Mouse (Mus musculus) intestine, embryonic 15.5 days (tissue): ENCODE measurements around the gene Gm11146. TPM values are rescaled to one million over a fixed set of nuclear protein-coding genes. Genes with fewer than 3 reads are reported as not detected.

Experiments used
- ATAC-seq: fragments of 200-750 bp; cut with Nextera tagmentation; 2 replicates; pipeline ENCODE4 v1.8.0; 2017; ENCODE audit warnings: moderate TSS enrichment, moderate library complexity
- H3K27ac ChIP-seq: fragments of 300-500 bp; sonication (generic); 2 replicates; pipeline ENCODE4 v1.5.1; 2015; ENCODE audit warnings: mild to moderate bottlenecking, inconsistent platforms
- H3K27me3 ChIP-seq: fragments of 300-500 bp; sonication (generic); replicated peaks from 2 replicates; pipeline ENCODE4 v1.6.1; 2015; ENCODE audit warnings: inconsistent platforms
- H3K36me3 ChIP-seq: fragments of 300-500 bp; sonication (generic); 2 replicates; pipeline ENCODE4 v1.6.1; 2015; ENCODE audit warnings: inconsistent platforms
- H3K4me1 ChIP-seq: fragments of 300-500 bp; sonication (generic); replicated peaks from 2 replicates; pipeline ENCODE4 v1.6.1; 2015; ENCODE audit warnings: inconsistent platforms
- H3K4me2 ChIP-seq: fragments of 300-500 bp; sonication (generic); replicated peaks from 2 replicates; pipeline ENCODE4 v1.6.1; 2015; ENCODE audit warnings: mild to moderate bottlenecking, inconsistent platforms
- H3K4me3 ChIP-seq: fragments of 300-500 bp; sonication (generic); replicated peaks from 2 replicates; pipeline ENCODE4 v1.5.1; 2015; ENCODE audit warnings: inconsistent platforms
- H3K9ac ChIP-seq: fragments of 300-500 bp; sonication (generic); 2 replicates; pipeline ENCODE4 v1.6.1; 2015; ENCODE audit warnings: inconsistent platforms
- H3K9me3 ChIP-seq: fragments of 300-500 bp; sonication (generic); 2 replicates; pipeline ENCODE4 v1.6.1; 2016; ENCODE audit warnings: inconsistent platforms
- WGBS: fragments of 180-500 bp; shearing (Covaris S2); methylation state at CpG from one replicate; pipeline ENCODE4 v1.1.7; 2015; 5-methylcytosine and 5-hydroxymethylcytosine counted together
- polyA plus RNA-seq: library from polyadenylated mRNA; unstranded; fragments of >200 nt; fragmentation: Nextera tagmentation; extraction: Ambion mirVana; gene quantifications from 2 replicates; pipeline ENCODE4 v1.2.1, GENCODE M21; 2015

Gene Gm11146
- not detected in 2 replicates for polyA plus RNA-seq

DNA sequence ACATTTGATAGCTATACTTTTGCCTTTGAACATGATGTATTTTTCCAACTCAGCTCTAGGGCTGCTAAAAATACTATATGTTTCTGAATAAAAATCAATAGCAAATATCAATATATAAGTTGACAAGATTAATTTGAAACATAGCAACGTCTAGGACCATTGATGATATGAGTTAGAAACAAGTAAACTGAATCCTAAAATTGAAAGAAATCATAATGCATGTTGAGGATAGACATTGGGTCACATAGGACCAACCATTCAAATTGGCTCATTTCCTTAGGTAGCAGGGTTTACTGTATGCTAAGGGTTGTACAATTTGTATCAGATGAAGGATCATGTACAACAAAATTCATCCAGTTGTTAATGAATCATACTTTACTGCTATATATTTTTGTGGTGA is at the start of gene Gm11146:
Gene Gm11146, minus strand, starts transcription at position 101 of the 400 bp plus-strand sequence.
- Histone ChIP-seq H3K36me3 (no peaks in the 10 kb centered on the region), H3K4me3 (no peak within 1 kb of the TSS), H3K27ac (no peak within 1 kb of the TSS), H3K27me3 (no peaks in the 10 kb centered on the region), H3K4me2 (no peak within 1 kb of the TSS), H3K9me3 (no peaks in the 10 kb centered on the region), H3K4me1 (no peaks in the 10 kb centered on the region), H3K9ac (no peak within 1 kb of the TSS)
- ATAC-seq, result no peak
- WGBS, result 82% methylated on average over 1 of the region's 1 CpGs

DNA sequence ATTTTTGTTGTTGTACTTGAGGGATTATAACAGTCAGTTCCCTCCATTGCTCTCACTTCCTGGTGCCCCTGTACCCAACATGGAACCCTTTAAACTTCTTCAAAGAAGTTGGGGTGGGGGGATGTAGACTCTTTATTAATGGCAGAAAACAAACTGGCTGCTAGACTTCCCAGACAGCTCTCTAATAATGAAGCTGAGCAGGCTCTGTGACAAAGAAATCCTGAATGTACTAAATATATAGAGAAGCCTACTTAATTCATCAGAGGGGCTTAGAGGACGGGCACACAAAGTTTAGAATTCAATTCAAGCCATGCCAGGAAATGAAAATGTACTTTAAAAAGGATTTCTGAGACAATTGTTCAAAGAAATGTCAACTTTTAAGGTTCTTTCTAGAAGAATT is 48.7 kb upstream of the Gm11146 start:
- no peaks in the 10 kb centered on the region for H3K4me1 ChIP-seq
- H3K9me3 ChIP-seq, result no peaks in the 10 kb centered on the region
- H3K36me3 ChIP-seq, result no peaks in the 10 kb centered on the region
- no peaks in the 10 kb centered on the region for H3K27me3 ChIP-seq
- H3K27ac ChIP-seq, result no peak overlapping the region
- ATAC-seq, result no peak
- H3K9ac ChIP-seq, result no peak overlapping the region
- no peak overlapping the region for H3K4me2 ChIP-seq
- 74% methylated on average over 1 of the region's 1 CpGs for WGBS
- no peak overlapping the region for H3K4me3 ChIP-seq

DNA sequence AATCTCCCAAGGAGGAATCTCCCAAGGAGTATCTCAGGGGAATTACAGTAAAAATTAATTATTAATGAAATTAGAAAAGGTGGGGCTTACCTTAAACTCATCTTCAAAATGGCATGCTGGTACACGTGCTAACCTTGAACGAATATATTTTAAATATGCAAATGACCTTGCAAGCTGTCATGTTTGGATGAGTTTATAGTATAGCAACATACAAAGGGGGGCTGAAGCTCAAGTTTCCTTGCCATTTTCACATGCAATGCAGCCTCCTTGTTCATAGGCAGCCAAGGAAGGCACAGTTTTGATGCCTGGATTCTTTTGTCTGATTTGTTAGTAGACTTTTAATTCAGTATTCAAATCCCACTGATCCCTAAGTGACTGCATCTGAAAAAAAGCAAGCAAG is 47.1 kb upstream of the Gm11146 start:
- Histone ChIP-seq H3K36me3 (no peaks in the 10 kb centered on the region), H3K9me3 (no peaks in the 10 kb centered on the region), H3K4me2 (no peak overlapping the region), H3K4me1 (0 out of 2 replicates have a peak, but pooled peaks cover 4% of the 10 kb centered on the region), H3K9ac (no peak overlapping the region), H3K27me3 (no peaks in the 10 kb centered on the region), H3K4me3 (no peak overlapping the region), H3K27ac (no peak overlapping the region)
- 82% methylated on average over 2 of the region's 2 CpGs for WGBS
- no peak for ATAC-seq

DNA sequence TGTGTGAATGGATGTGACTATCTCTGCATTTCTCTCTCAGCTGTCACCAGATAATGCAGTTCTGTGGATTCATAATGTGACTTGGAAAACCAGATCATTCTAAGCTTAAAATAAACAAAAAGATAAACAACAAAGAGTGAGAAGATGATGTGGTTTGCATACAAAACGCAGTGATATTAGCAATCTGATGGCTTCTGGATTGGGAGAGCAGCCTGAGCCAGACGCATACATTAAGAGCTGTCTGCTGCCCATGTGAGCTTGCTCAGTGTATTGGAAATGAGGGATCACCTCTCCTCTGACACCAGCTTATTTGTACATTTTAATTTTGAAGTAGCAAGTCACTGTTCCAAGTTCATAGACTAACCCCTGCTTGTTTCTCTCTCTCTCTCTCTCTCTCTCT is 46.3 kb upstream of the Gm11146 start:
- H3K9me3 ChIP-seq, result no peaks in the 10 kb centered on the region
- no peak overlapping the region for H3K9ac ChIP-seq
- ATAC-seq, result no peak
- H3K4me2 ChIP-seq, result no peak overlapping the region
- 0 out of 2 replicates have a peak, but pooled peaks cover 4% of the 10 kb centered on the region for H3K4me1 ChIP-seq
- no peaks in the 10 kb centered on the region for H3K27me3 ChIP-seq
- WGBS, result 62% methylated on average over 2 of the region's 2 CpGs
- H3K4me3 ChIP-seq, result no peak overlapping the region
- no peaks in the 10 kb centered on the region for H3K36me3 ChIP-seq
- H3K27ac ChIP-seq, result no peak overlapping the region

DNA sequence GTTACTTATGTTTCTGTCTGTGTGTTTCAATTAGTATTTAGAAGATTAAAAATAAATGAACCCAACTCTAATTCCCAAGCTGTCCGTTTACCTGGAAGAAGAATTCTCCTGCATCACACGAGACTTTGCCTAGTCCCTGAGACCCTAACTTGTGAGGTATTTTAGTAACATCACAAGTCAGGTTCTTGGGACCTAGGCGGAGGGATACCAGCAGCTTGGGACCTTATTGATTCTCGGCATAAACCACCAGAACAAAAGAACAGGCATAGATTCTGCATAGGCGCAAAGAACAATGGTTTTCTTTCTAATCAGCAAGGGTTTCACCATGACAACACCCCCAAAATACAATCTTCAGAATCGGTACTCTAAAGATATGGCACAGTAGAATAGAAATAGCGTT is 44.3 kb upstream of the Gm11146 start:
- no peak overlapping the region for H3K27ac ChIP-seq
- ATAC-seq, result no peak
- WGBS, result 82% methylated on average over 7 of the region's 7 CpGs
- no peak overlapping the region for H3K4me2 ChIP-seq
- no peak overlapping the region for H3K9ac ChIP-seq
- H3K36me3 ChIP-seq, result no peaks in the 10 kb centered on the region
- no peaks in the 10 kb centered on the region for H3K9me3 ChIP-seq
- no peaks in the 10 kb centered on the region for H3K27me3 ChIP-seq
- 0 out of 2 replicates have a peak, but pooled peaks cover 4% of the 10 kb centered on the region for H3K4me1 ChIP-seq
- H3K4me3 ChIP-seq, result no peak overlapping the region

DNA sequence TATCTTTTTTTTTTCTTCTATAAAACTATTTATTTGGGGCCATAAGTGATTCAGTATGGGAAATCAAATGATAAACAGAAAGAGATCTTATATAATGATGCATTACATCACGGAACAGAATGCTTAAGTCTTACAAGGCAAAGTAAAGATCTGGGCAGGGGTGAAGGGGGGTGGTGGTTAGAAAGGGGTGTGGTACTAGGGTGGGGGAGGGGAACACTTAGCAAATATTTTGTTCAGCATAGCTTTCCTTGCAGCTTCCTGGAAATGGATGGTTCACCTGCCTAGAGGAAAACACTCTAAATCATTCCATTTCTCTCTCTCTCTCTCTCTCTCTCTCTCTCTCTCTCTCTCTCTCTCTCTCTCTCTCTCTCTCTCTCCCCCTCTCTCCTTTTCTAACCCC is 43.1 kb upstream of the Gm11146 start:
- Histone ChIP-seq H3K4me2 (no peak overlapping the region), H3K27me3 (no peaks in the 10 kb centered on the region), H3K9me3 (no peaks in the 10 kb centered on the region), H3K4me1 (0 out of 2 replicates have a peak, but pooled peaks cover 4% of the 10 kb centered on the region), H3K4me3 (no peak overlapping the region), H3K9ac (no peak overlapping the region), H3K27ac (no peak overlapping the region), H3K36me3 (no peaks in the 10 kb centered on the region)
- WGBS, result 50% methylated on average over 1 of the region's 1 CpGs
- no peak for ATAC-seq

DNA sequence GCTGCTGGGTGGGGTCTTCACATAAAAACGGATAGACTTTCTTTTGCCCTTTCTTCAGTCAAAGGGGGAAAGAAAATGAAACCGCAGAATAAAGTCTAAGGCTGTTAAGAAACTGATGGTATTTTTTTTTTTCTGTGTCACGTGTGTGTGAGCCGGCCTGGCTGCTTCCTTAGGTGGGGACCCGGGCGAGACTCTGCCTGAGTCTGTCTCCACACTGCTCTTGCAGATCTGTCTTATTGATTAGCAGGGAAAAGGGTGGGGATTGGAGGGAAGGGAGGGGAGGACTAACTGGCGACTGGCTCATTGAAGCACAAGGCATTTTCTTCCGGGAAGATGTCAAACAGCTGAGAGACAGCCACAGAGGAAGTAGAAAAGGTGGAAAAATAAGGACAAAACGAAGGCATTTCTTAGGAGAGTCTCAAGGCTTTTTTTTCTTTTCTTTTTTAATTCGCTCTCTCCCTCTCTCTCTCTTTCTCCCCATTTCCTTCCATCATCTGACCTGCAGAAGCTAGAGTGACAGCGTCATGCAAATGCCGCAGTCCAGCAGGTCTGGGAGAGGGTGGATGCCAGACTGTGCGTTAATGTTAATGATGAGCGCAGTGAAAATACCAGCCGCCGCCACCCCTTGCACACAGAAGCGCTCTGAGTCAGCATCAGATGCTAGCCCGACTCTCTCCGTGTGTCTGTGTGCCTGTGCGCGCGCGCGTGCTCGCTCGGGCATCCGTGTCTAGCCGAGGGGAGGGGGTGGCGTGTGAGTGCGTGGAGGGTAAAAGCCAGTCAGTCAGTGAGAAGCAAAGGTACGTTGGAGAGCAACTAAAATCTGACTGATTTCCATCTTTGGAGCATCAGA is 42.2 kb upstream of the Gm11146 start:
- H3K4me2 ChIP-seq, result peak overlapping the region; percentile 80
- H3K27ac ChIP-seq, result 0 out of 2 replicates have a peak overlapping the region, but pooled peaks have one; percentile 3
- H3K27me3 ChIP-seq, result no peaks in the 10 kb centered on the region
- H3K4me1 ChIP-seq, result 0 out of 2 replicates have a peak, but pooled peaks cover 4% of the 10 kb centered on the region
- WGBS, result 3% methylated on average over 31 of the region's 31 CpGs
- peak overlapping the region; percentile 40 for H3K9ac ChIP-seq
- H3K4me3 ChIP-seq, result peak overlapping the region; percentile 45
- H3K36me3 ChIP-seq, result no peaks in the 10 kb centered on the region
- ATAC-seq, result peak; percentile 94
- H3K9me3 ChIP-seq, result no peaks in the 10 kb centered on the region

DNA sequence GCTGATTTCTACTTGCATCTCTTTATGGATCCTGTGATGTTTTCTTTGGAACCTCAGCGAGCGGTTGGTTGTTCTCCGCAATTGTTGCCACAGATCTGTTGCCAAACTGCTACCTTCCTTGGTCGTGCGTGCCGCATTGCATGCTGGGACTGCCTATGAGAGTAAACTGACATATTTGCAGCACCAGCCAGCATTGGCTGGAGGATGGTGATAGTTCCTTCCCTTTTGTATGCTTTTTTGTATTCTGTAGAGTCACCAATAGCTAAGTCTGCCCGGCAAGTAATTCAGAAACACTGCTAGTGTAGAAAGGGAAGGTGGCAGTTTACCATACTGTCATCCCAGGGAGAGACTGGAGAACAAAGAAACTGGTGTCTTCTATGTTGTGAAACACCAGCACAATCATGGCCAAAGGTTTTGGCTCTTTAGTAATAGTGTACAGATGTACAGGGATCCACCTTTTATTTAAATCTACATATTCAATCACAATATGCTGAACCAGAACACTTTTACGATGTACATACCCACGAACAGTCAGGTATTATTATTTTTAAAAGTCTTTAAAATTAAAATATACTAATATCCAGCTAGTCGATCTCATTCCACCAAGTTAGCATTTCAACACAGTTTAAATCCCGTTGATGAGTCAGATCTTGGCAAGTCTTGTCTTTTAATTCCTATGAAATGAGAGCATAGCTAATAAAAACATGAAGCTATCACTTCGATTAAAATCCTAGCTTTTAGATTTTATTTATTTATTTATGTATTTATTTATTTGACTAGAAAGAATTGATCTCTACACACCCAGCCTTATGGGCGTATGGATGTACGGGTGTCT is 41.4 kb upstream of the Gm11146 start:
- Histone ChIP-seq H3K4me1 (0 out of 2 replicates have a peak, but pooled peaks cover 4% of the 10 kb centered on the region), H3K9ac (no peak overlapping the region; the same call in 1 of the 2 replicates), H3K36me3 (no peaks in the 10 kb centered on the region), H3K9me3 (no peaks in the 10 kb centered on the region), H3K27ac (no peak overlapping the region), H3K4me2 (peak overlapping the region; percentile 80), H3K27me3 (no peaks in the 10 kb centered on the region), H3K4me3 (peak overlapping the region; percentile 45)
- 76% methylated on average over 14 of the region's 14 CpGs for WGBS
- ATAC-seq, result no peak

DNA sequence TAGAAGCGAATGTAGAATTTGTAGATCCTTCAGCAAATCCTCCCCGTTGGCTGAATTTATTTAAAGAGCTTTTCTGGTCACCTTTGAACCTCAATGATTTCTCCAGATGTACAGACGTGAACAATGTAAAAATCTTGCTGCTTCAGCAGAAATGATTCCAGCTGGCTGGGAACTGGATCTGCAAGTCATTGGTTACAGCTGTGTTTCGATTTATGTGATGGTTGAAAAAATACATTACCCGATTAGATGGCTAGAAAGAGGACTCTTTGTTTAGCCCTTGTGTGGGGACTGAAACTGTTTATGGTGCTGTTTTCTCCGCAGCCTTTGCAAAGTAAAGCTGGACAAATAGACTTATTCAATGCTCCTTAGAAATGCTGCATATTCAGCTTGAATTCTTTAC is 34.6 kb upstream of the Gm11146 start:
- H3K36me3 ChIP-seq, result no peaks in the 10 kb centered on the region
- no peak overlapping the region for H3K27ac ChIP-seq

DNA sequence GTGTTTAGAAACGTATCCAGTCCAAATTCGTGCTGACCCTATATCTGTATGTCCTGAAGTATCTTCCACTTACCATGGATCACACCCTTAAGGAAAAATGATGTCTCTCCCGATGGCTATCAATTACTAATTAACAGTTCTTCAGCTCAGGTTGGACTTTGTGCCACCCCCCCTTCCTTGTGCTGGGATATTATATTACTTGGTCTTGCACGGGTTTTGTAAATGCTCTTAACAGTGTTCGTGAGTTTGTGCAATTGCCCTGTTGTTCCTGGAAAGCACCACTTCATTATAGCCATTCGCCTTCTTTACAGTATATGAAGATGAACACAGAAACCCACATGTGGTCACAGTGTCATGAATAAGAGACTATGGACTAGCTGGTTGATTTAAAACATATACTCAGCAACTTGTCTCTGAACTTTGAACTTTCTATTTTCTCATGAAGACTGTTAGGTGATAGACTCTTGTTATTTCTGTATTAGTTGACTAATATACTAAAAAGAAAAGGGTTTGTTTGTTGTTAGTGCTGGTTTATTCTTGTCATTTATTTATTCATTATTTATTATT is 30.5 kb upstream of the Gm11146 start:
- Histone ChIP-seq H3K4me3 (no peak overlapping the region), H3K27me3 (no peaks in the 10 kb centered on the region), H3K4me1 (no peaks in the 10 kb centered on the region), H3K27ac (no peak overlapping the region), H3K4me2 (no peak overlapping the region), H3K9ac (no peak overlapping the region), H3K36me3 (no peaks in the 10 kb centered on the region), H3K9me3 (no peaks in the 10 kb centered on the region)
- WGBS, result 83% methylated on average over 6 of the region's 6 CpGs
- ATAC-seq, result peak; percentile 55

More for the DNA sequence above, 34.6 kb upstream of the Gm11146 start:
- H3K4me1 ChIP-seq, result no peaks in the 10 kb centered on the region
- no peaks in the 10 kb centered on the region for H3K27me3 ChIP-seq
- H3K4me3 ChIP-seq, result no peak overlapping the region
- no peak overlapping the region for H3K4me2 ChIP-seq
- H3K9me3 ChIP-seq, result no peaks in the 10 kb centered on the region
- peak; percentile 34; the same call in 1 of the 2 replicates for ATAC-seq
- no peak overlapping the region for H3K9ac ChIP-seq
- WGBS, result 23% methylated on average over 6 of the region's 6 CpGs

DNA sequence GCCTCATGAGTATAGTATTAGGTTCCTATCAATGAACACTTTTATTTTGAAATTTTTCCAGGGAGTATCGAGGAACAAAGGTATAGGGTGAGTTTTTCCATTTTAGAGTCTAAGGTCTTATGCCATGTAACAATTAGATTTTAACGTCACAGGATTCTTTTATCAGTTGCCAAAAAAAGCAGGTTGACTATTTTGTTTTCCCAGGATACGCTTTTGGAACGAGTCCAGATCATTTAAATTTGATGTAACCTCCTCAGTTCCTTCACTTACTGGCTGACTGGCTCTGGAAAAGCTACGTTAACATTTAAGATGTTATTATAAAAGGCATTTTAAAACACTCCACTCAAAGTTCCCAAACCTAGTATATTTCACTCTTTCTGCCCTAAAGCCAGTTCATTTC is 20.8 kb upstream of the Gm11146 start:
- no peaks in the 10 kb centered on the region for H3K27me3 ChIP-seq
- WGBS, result 75% methylated on average over 5 of the region's 5 CpGs
- ATAC-seq, result no peak
- no peaks in the 10 kb centered on the region for H3K36me3 ChIP-seq
- H3K4me1 ChIP-seq, result no peaks in the 10 kb centered on the region
- no peak overlapping the region for H3K4me2 ChIP-seq
- H3K9ac ChIP-seq, result no peak overlapping the region
- no peaks in the 10 kb centered on the region for H3K9me3 ChIP-seq
- no peak overlapping the region for H3K27ac ChIP-seq
- H3K4me3 ChIP-seq, result no peak overlapping the region

DNA sequence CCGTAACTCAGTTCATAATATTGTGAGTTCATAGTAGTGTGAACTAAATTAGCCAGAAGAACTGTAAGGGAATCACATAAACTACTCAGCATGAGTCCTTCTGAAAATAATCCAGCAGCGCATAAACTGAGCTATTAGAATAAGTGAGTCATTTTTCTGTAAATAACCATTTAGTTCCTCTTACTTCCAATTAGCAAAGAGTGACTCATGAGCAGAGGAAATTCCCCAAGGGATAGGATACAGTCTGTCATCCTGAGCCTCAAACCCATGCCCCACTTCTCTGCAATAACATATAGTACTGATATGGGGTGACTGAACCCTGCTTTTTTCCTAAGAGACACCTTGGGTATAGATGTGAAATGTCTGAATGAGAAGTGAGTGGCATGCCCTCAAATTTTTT is 687 bp upstream of the Gm11146 start:
- 83% methylated on average over 2 of the region's 2 CpGs for WGBS
- no peak overlapping the region for H3K27ac ChIP-seq

More for the DNA sequence above, 687 bp upstream of the Gm11146 start:
- no peak for ATAC-seq
- Histone ChIP-seq H3K4me3 (no peak overlapping the region), H3K4me1 (no peaks in the 10 kb centered on the region), H3K9me3 (no peaks in the 10 kb centered on the region), H3K36me3 (no peaks in the 10 kb centered on the region), H3K9ac (no peak overlapping the region), H3K27me3 (no peaks in the 10 kb centered on the region), H3K4me2 (no peak overlapping the region)
